Mouse (Mus musculus) erythroblast, embryonic 14.5 days (primary cell): ENCODE results near the gene Ctnna3.

Experiments
- GATA1 ChIP-seq: IDR thresholded peaks from 2 replicates; pipeline ENCODE4 v1.6.1; 2012; ENCODE audit warnings: low read length, inconsistent platforms, mixed read lengths
- TAL1 ChIP-seq: IDR thresholded peaks from 3 replicates; pipeline ENCODE4 v1.6.1; 2012; ENCODE audit warnings: low read length, inconsistent platforms, mixed read lengths

GRCm38 (mm10) chr10:64063704-64064103 lies 633.8 kb downstream of the Ctnna3 start:
- TF ChIP-seq GATA1 (no peak), TAL1 (no peak)
